In genomic region chr9:103600834-103601233, GRCm38 (mm10) we compare ENCODE assay signal across 11 mouse cellular contexts.
A peak's percentile ranks its signal among the peaks of the same experiment; 100 is the strongest.
DNase-seq lines count a peak whose midpoint lies in the region; ATAC-seq and TF ChIP-seq lines count a peak whose summit lies in the region.
"Had no signal": no experiment of that assay in that cellular context is flagged by ENCODE, and none has a peak within 500 bp of the region (broad histone marks: within the 10 kb centered on the region; RNA-seq: fewer than 3 reads in every experiment).

No protein-coding gene starts in this region.

- DNase-seq in heart, postnatal 25 days (ENCODE audit: low spot score) = no peak
- peak; percentile 29 for DNase-seq in lung, embryonic 14.5 days
- no peak for DNase-seq in lung, postnatal 4 days
- peak; percentile 16 for DNase-seq in ES-E14 (ENCODE audit: low read depth, low spot score)
- peak; percentile 20 for DNase-seq in embryonic facial prominence, embryonic 10.5 days (ENCODE audit: low spot score)
- no peak for DNase-seq in testis, postnatal 14 days (ENCODE audit: low spot score)
- no peak for DNase-seq in gastrocnemius, postnatal 10 days

- H3K9ac ChIP-seq in heart, embryonic 13.5 days = no peak overlapping the region
- H3K9ac ChIP-seq in lung, embryonic 14.5 days = no peak overlapping the region
- H3K9ac ChIP-seq in ES-E14 (ENCODE audit: insufficient read depth, low read depth, low read length, poor library complexity, severe bottlenecking) = no peak overlapping the region
- H3K9ac ChIP-seq: lung, embryonic 15.5 days; neural tube, embryonic 13.5 days had no signal

- peaks cover 58% of the 10 kb centered on the region for H3K4me1 ChIP-seq in heart, embryonic 13.5 days
- H3K4me1 ChIP-seq in lung, embryonic 14.5 days (ENCODE audit: insufficient read depth) = no peaks in the 10 kb centered on the region
- no peaks in the 10 kb centered on the region for H3K4me1 ChIP-seq in ES-E14 (ENCODE audit: control insufficient read depth in 2 of 2, insufficient read depth in 2 of 2, low read length in 2 of 2, poor library complexity in 1 of 2)
- peaks cover 3% of the 10 kb centered on the region; the same call in 1 of the 2 replicates for H3K4me1 ChIP-seq in embryonic facial prominence, embryonic 10.5 days
- H3K4me1 ChIP-seq: lung, embryonic 15.5 days had no signal

- H3K9me3 ChIP-seq in heart, embryonic 13.5 days = no peaks in the 10 kb centered on the region
- H3K9me3 ChIP-seq in lung, embryonic 14.5 days (ENCODE audit: low read depth, low read length) = no peaks in the 10 kb centered on the region
- H3K9me3 ChIP-seq in ES-E14 (ENCODE audit: control insufficient read depth, insufficient read depth, low read depth, low read length) = no peaks in the 10 kb centered on the region
- H3K9me3 ChIP-seq in embryonic facial prominence, embryonic 10.5 days = no peaks in the 10 kb centered on the region
- H3K9me3 ChIP-seq: lung, embryonic 15.5 days; neural tube, embryonic 13.5 days had no signal

- H3K27me3 ChIP-seq in heart, embryonic 13.5 days (replicated peaks) = no peaks in the 10 kb centered on the region
- H3K27me3 ChIP-seq in lung, embryonic 14.5 days (ENCODE audit: insufficient read depth, low read length) = no peaks in the 10 kb centered on the region
- H3K27me3 ChIP-seq in embryonic facial prominence, embryonic 10.5 days (replicated peaks; ENCODE audit: low read depth, poor library complexity, severe bottlenecking) = no peaks in the 10 kb centered on the region
- H3K27me3 ChIP-seq: lung, embryonic 15.5 days; neural tube, embryonic 13.5 days had no signal

- intact Hi-C loops in heart, postnatal 25 days (cut with DNase I) = no loop called here

- H3K4me3 ChIP-seq in heart, embryonic 13.5 days = no peak overlapping the region
- H3K4me3 ChIP-seq in lung, embryonic 14.5 days (ENCODE audit: low read depth, low read length) = no peak overlapping the region
- H3K4me3 ChIP-seq in ES-E14 (ENCODE audit: insufficient read depth in 1 of 2, low read depth in 1 of 2, low read length in 2 of 2, poor library complexity in 1 of 2, severe bottlenecking in 1 of 2) = no peak overlapping the region
- no peak overlapping the region for H3K4me3 ChIP-seq in embryonic facial prominence, embryonic 10.5 days
- H3K4me3 ChIP-seq: lung, embryonic 15.5 days; neural tube, embryonic 13.5 days had no signal

- in situ Hi-C loops in ES-E14 (cut with MboI; ENCODE audit: low sequenced_read_pairs in 2 of 2, unreplicated experiment in 2 of 2) = no loop called here

- H3K36me3 ChIP-seq in heart, embryonic 13.5 days = peaks cover 23% of the 10 kb centered on the region
- H3K36me3 ChIP-seq in lung, embryonic 14.5 days (ENCODE audit: insufficient read depth) = no peaks in the 10 kb centered on the region
- H3K36me3 ChIP-seq in ES-E14 (ENCODE audit: control insufficient read depth, insufficient read depth, low read length, poor library complexity, severe bottlenecking) = no peaks in the 10 kb centered on the region
- no peaks in the 10 kb centered on the region for H3K36me3 ChIP-seq in embryonic facial prominence, embryonic 10.5 days (replicated peaks)
- H3K36me3 ChIP-seq: lung, embryonic 15.5 days; neural tube, embryonic 13.5 days had no signal

- no peak overlapping the region for H3K4me2 ChIP-seq in heart, embryonic 13.5 days
- H3K4me2 ChIP-seq in lung, embryonic 14.5 days = no peak overlapping the region
- H3K4me2 ChIP-seq: lung, embryonic 15.5 days; neural tube, embryonic 13.5 days had no signal

- no peak for ATAC-seq in heart, embryonic 13.5 days (ENCODE audit: extremely low read depth, insufficient number of reproducible peaks, low FRiP score, low TSS enrichment)
- no peak for ATAC-seq in lung, embryonic 14.5 days (ENCODE audit: insufficient read depth)
- ATAC-seq: intestine, embryonic 16.5 days had no signal

- 61% methylated on average over 3 of the region's 3 CpGs for WGBS in heart, embryonic 13.5 days
- WGBS in lung, embryonic 14.5 days = 52% methylated on average over 3 of the region's 3 CpGs
- whole genome bisulfite sequencing in embryonic facial prominence, embryonic 10.5 days = 57% methylated on average over 3 of the region's 3 CpGs

- TF ChIP-seq CTCF in lung, embryonic 14.5 days (IDR thresholded peaks at IDR 0.05; ENCODE audit: low read depth) = peak; percentile 36

- peak overlapping the region; percentile 86 for H3K27ac ChIP-seq in heart, embryonic 13.5 days (replicated peaks)
- no peak overlapping the region for H3K27ac ChIP-seq in lung, embryonic 14.5 days (ENCODE audit: low read depth)
- H3K27ac ChIP-seq in ES-E14 (ENCODE audit: insufficient read depth, low read depth, low read length, poor library complexity, severe bottlenecking) = no peak overlapping the region
- no peak overlapping the region for H3K27ac ChIP-seq in embryonic facial prominence, embryonic 10.5 days (replicated peaks)
- H3K27ac ChIP-seq: lung, embryonic 15.5 days; neural tube, embryonic 13.5 days had no signal

TF ChIP-seq in ES-E14, 5 proteins besides CTCF, POLR2A, EP300 and RAD21:
- TF ChIP-seq CHD2 (IDR thresholded peaks at IDR 0.05; ENCODE audit: low read depth, low read length) = no peak
- no peak for TF ChIP-seq MAFK (IDR thresholded peaks at IDR 0.05; ENCODE audit: insufficient read depth, low read depth, low read length)
- no peak for TF ChIP-seq ZNF384 (IDR thresholded peaks at IDR 0.05; ENCODE audit: low read depth, low read length)
- no peak for TF ChIP-seq ZC3H11A (IDR thresholded peaks at IDR 0.05; ENCODE audit: borderline replicate concordance, low read depth, low read length)
- TF ChIP-seq HCFC1 (IDR thresholded peaks at IDR 0.05; ENCODE audit: borderline replicate concordance, insufficient read depth, low read length) = no peak

Comparison
In these comparisons a context has a peak if more than half of its experiments do, and no peak if none do; other contexts are left out.
1. DNase-seq: peak in lung, embryonic 14.5 days (single experiment), ES-E14 (single experiment) and embryonic facial prominence, embryonic 10.5 days (single experiment); none in heart, postnatal 25 days (single experiment), lung, postnatal 4 days (0 of 2), testis, postnatal 14 days (single experiment) and gastrocnemius, postnatal 10 days (single experiment).